Mouse (Mus musculus) liver, postnatal 0 days (tissue): ENCODE measurements at regions not wholly inside any gene's neighbourhood (a gene's known extent, or its start where the extent isn't known, plus 50 kb on each side); places are given as distances from the start of the nearest gene placed in this dataset.

ENCODE experiments used
- ATAC-seq: fragments of 200-750 bp; cut with Nextera tagmentation; 2 replicates; pipeline ENCODE4 v1.8.0; 2017; ENCODE audit warnings: mild to moderate bottlenecking, moderate library complexity
- DNase-seq: peaks from one replicate; pipeline ENCODE4 v3.0.0-alpha.2; 2016
- H3K27ac ChIP-seq: fragments of 300-500 bp; sonication (generic); 2 replicates; pipeline ENCODE4 v1.5.1; 2014; ENCODE audit warnings: antibody characterized with exemption, moderate library complexity, mild to moderate bottlenecking, low read depth
- H3K27me3 ChIP-seq: fragments of 300-500 bp; sonication (generic); 2 replicates; pipeline ENCODE4 v1.6.1; 2014; ENCODE audit warnings: low read length, control low read depth, mixed read lengths; ENCODE audit not compliant: insufficient read depth
- H3K36me3 ChIP-seq: fragments of 300-500 bp; sonication (generic); replicated peaks from 2 replicates; pipeline ENCODE4 v1.6.1; 2014; ENCODE audit warnings: mild to moderate bottlenecking, control low read depth, low read length, moderate library complexity, mixed read lengths; ENCODE audit not compliant: insufficient read depth
- H3K4me1 ChIP-seq: fragments of 300-500 bp; sonication (generic); 2 replicates; pipeline ENCODE4 v1.6.1; 2014; ENCODE audit warnings: antibody characterized with exemption, mild to moderate bottlenecking, control low read depth; ENCODE audit not compliant: insufficient read depth
- H3K4me2 ChIP-seq: fragments of 300-500 bp; sonication (generic); 2 replicates; pipeline ENCODE4 v1.6.1; 2014; ENCODE audit warnings: low read depth, mild to moderate bottlenecking, low read length, moderate library complexity, mixed read lengths
- H3K4me3 ChIP-seq: fragments of 300-500 bp; sonication (generic); 2 replicates; pipeline ENCODE4 v1.5.1; 2014; ENCODE audit warnings: low read depth, low read length
- H3K9ac ChIP-seq: fragments of 300-500 bp; sonication (generic); replicated peaks from 2 replicates; pipeline ENCODE4 v1.6.1; 2014; ENCODE audit warnings: mild to moderate bottlenecking, moderate library complexity
- H3K9me3 ChIP-seq: fragments of 300-500 bp; sonication (generic); 2 replicates; pipeline ENCODE4 v1.6.1; 2016; ENCODE audit warnings: mild to moderate bottlenecking, control low read depth, low read length, mixed read lengths
- CTCF ChIP-seq: sonication (generic); IDR thresholded peaks from 2 replicates; pipeline ENCODE4 v1.5.1; 2016; ENCODE audit warnings: antibody characterized with exemption, low read depth
- EP300 ChIP-seq: IDR thresholded peaks from 2 replicates; pipeline ENCODE4 v1.6.1; 2016; ENCODE audit warnings: antibody characterized with exemption, low read depth, mild to moderate bottlenecking
- WGBS: fragments of 180-500 bp; shearing (Covaris S2); extraction: QIAGEN DNeasy Blood & Tissue Kit; methylation state at CpG from one replicate; pipeline ENCODE4 v1.1.7; 2014; ENCODE audit not compliant: insufficient replicate concordance; 5-methylcytosine and 5-hydroxymethylcytosine counted together

GRCm38 (mm10) chr16:76591956-76592768, 218.5 kb upstream of the Nrip1 start:
- no peak overlapping the region for H3K4me2 ChIP-seq
- no peak for ATAC-seq
- H3K36me3 ChIP-seq, result no peaks in the 10 kb centered on the region
- no peaks in the 10 kb centered on the region for H3K9me3 ChIP-seq
- H3K4me3 ChIP-seq, result no peak overlapping the region
- H3K4me1 ChIP-seq, result no peaks in the 10 kb centered on the region; the same call in 1 of the 2 replicates
- no peak for DNase-seq
- TF ChIP-seq CTCF (no peak), EP300 (no peak)
- no peak overlapping the region for H3K9ac ChIP-seq
- H3K27ac ChIP-seq, result no peak overlapping the region
- no peaks in the 10 kb centered on the region for H3K27me3 ChIP-seq
- WGBS, result 67% methylated on average over 4 of the region's 4 CpGs

GRCm38 (mm10) chr16:76589791-76590190, 216.2 kb upstream of the Nrip1 start:
- H3K4me2 ChIP-seq, result no peak overlapping the region
- TF ChIP-seq EP300 (no peak), CTCF (no peak)
- H3K4me1 ChIP-seq, result no peaks in the 10 kb centered on the region; the same call in 1 of the 2 replicates
- ATAC-seq (no peak), DNase-seq (no peak)
- no peaks in the 10 kb centered on the region for H3K27me3 ChIP-seq
- H3K9ac ChIP-seq, result no peak overlapping the region
- no peaks in the 10 kb centered on the region for H3K9me3 ChIP-seq
- no peaks in the 10 kb centered on the region for H3K36me3 ChIP-seq
- 60% methylated on average over 2 of the region's 2 CpGs for WGBS
- H3K4me3 ChIP-seq, result no peak overlapping the region
- H3K27ac ChIP-seq, result no peak overlapping the region

GRCm38 (mm10) chr16:76577206-76577605, 203.6 kb upstream of the Nrip1 start:
- ATAC-seq (peak; percentile 31; the same call in 1 of the 2 replicates), DNase-seq (no peak)
- H3K27me3 ChIP-seq, result no peaks in the 10 kb centered on the region
- 64% methylated on average over 2 of the region's 2 CpGs for whole genome bisulfite sequencing
- H3K27ac ChIP-seq, result no peak overlapping the region
- H3K36me3 ChIP-seq, result no peaks in the 10 kb centered on the region
- no peaks in the 10 kb centered on the region for H3K4me1 ChIP-seq
- no peak overlapping the region for H3K4me3 ChIP-seq
- H3K9ac ChIP-seq, result no peak overlapping the region
- no peaks in the 10 kb centered on the region for H3K9me3 ChIP-seq
- TF ChIP-seq EP300 (no peak), CTCF (no peak)
- H3K4me2 ChIP-seq, result no peak overlapping the region

GRCm38 (mm10) chr16:76575281-76575680, 201.7 kb upstream of the Nrip1 start:
- H3K4me1 ChIP-seq, result no peaks in the 10 kb centered on the region
- no peaks in the 10 kb centered on the region for H3K36me3 ChIP-seq
- no peak overlapping the region for H3K9ac ChIP-seq
- H3K4me2 ChIP-seq, result no peak overlapping the region
- no peaks in the 10 kb centered on the region for H3K27me3 ChIP-seq
- DNase-seq, result no peak
- 65% methylated on average over 3 of the region's 3 CpGs for WGBS
- TF ChIP-seq CTCF (no peak), EP300 (no peak)
- ATAC-seq, result no peak
- no peak overlapping the region for H3K27ac ChIP-seq
- H3K9me3 ChIP-seq, result no peaks in the 10 kb centered on the region
- H3K4me3 ChIP-seq, result no peak overlapping the region

GRCm38 (mm10) chr16:76566220-76566619, 192.6 kb upstream of the Nrip1 start:
- no peak for ATAC-seq

GRCm38 (mm10) chr16:76554846-76555245, 181.2 kb upstream of the Nrip1 start:
- ATAC-seq, result no peak
- 74% methylated on average over 4 of the region's 4 CpGs for WGBS
- TF ChIP-seq EP300 (no peak), CTCF (no peak)

More at GRCm38 (mm10) chr16:76566220-76566619, 192.6 kb upstream of the Nrip1 start:
- no peak for TF ChIP-seq CTCF
- no peak for TF ChIP-seq EP300
- WGBS, result 25% methylated on average over 11 of the region's 11 CpGs
- no peaks in the 10 kb centered on the region for H3K27me3 ChIP-seq
- no peak overlapping the region for H3K4me3 ChIP-seq
- H3K9ac ChIP-seq, result no peak overlapping the region
- DNase-seq, result no peak
- H3K36me3 ChIP-seq, result no peaks in the 10 kb centered on the region
- no peaks in the 10 kb centered on the region for H3K9me3 ChIP-seq
- no peak overlapping the region for H3K27ac ChIP-seq
- 0 out of 2 replicates have a peak, but pooled peaks cover 2% of the 10 kb centered on the region for H3K4me1 ChIP-seq
- H3K4me2 ChIP-seq, result no peak overlapping the region

More at GRCm38 (mm10) chr16:76554846-76555245, 181.2 kb upstream of the Nrip1 start:
- no peak for DNase-seq
- Histone ChIP-seq H3K27me3 (no peaks in the 10 kb centered on the region), H3K4me3 (no peak overlapping the region), H3K4me2 (no peak overlapping the region), H3K27ac (no peak overlapping the region), H3K9ac (no peak overlapping the region), H3K4me1 (no peaks in the 10 kb centered on the region), H3K9me3 (0 out of 2 replicates have a peak, but pooled peaks cover 2% of the 10 kb centered on the region), H3K36me3 (no peaks in the 10 kb centered on the region)
